Comparison of ENCODE assay signal across 8 mouse cellular contexts in the genomic region with DNA sequence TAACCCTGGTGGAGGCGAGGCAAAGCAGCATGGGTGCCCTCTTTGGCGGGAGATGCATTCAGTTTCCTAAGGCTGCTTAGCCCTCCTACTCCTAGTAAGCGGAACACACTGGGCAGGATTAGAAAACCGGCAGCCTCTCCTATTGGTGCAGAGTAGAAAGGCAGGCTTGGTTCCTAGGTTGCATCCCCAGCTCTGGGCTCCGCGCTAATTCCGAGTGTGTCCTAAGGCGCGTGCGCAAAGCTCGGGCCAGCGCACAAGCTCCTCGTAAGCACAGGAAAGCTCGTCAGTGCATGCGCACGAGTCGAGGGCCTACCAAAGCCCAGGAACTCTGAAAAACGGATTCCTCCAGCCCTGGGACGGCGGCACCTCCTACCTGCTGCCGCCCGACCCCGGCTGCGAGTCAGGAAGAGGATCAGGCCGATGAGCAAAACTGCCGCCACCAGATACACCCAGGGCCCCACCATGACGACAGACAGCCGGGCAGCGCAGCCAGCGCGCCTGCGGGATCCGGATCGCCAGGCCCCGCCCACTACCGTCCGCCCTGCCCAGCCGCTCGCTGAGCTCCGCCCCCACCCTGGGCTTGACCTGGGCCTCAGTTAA. TPM values are rescaled to one million over a fixed set of nuclear protein-coding genes. Genes with fewer than 3 reads are reported as not detected.
DNase-seq lines count a peak whose midpoint lies in the region; ATAC-seq and TF ChIP-seq lines count a peak whose summit lies in the region.

A gene (minus strand): TSS at position 558 of the 600 bp plus-strand sequence.

- peak; percentile 81 for TF ChIP-seq POLR2A in lung, adult 2 months (IDR thresholded peaks at IDR 0.05; ENCODE audit: borderline replicate concordance, extremely low read depth, low read depth, low read length)

- H3K9ac ChIP-seq in ES-E14 (ENCODE audit: insufficient read depth, low read depth, low read length, poor library complexity, severe bottlenecking), result peak within 1 kb of the TSS; percentile 98
- H3K9ac ChIP-seq in forebrain, embryonic 15.5 days (replicated peaks), result peak within 1 kb of the TSS; percentile 89

- H3K27me3 ChIP-seq in forebrain, embryonic 15.5 days, result no peaks in the 10 kb centered on the region

- intact Hi-C loops in heart, postnatal 25 days (cut with DNase I), result loop anchor here (10.0 kb wide), 1 partner anchor 239 kb away; a partner anchor contains a TSS

- peak within 1 kb of the TSS; percentile 91 for H3K27ac ChIP-seq in ES-E14 (ENCODE audit: insufficient read depth, low read depth, low read length, poor library complexity, severe bottlenecking)
- H3K27ac ChIP-seq in forebrain, embryonic 15.5 days (replicated peaks), result peak within 1 kb of the TSS; percentile 99

- TF ChIP-seq CTCF in lung, adult 2 months (IDR thresholded peaks at IDR 0.05; ENCODE audit: insufficient read depth, low read length), result no peak

- H3K4me1 ChIP-seq in ES-E14 (ENCODE audit: control insufficient read depth in 2 of 2, insufficient read depth in 2 of 2, low read length in 2 of 2, poor library complexity in 1 of 2), result peaks cover 0 to 3% of the 10 kb centered on the region in 2 experiments; a peak in 2 of 4 replicates
- peaks cover 36% of the 10 kb centered on the region for H3K4me1 ChIP-seq in forebrain, embryonic 15.5 days
- peaks cover 9% of the 10 kb centered on the region; the same call in 1 of the 2 replicates for H3K4me1 ChIP-seq in lung, adult 2 months (ENCODE audit: control insufficient read depth, insufficient read depth, low read length)

- H3K9me3 ChIP-seq in ES-E14 (ENCODE audit: control insufficient read depth, insufficient read depth, low read depth, low read length), result no peaks in the 10 kb centered on the region
- H3K9me3 ChIP-seq in forebrain, embryonic 15.5 days, result no peaks in the 10 kb centered on the region

- peaks cover 7% of the 10 kb centered on the region for H3K36me3 ChIP-seq in ES-E14 (ENCODE audit: control insufficient read depth, insufficient read depth, low read length, poor library complexity, severe bottlenecking)
- H3K36me3 ChIP-seq in forebrain, embryonic 15.5 days, result peaks cover 20% of the 10 kb centered on the region

- under 1% methylated on average over 40 of the region's 40 CpGs for WGBS in forebrain, embryonic 15.5 days
- WGBS in lung, adult 2 months, result under 1% methylated on average over 40 of the region's 40 CpGs

- in situ Hi-C loops in ES-E14 (cut with MboI; ENCODE audit: low sequenced_read_pairs in 2 of 2, unreplicated experiment in 2 of 2), result no loop called here

- H3K4me2 ChIP-seq in forebrain, embryonic 15.5 days (replicated peaks), result peak within 1 kb of the TSS; percentile 80

- H3K4me3 ChIP-seq in ES-E14 (ENCODE audit: insufficient read depth in 1 of 2, low read depth in 1 of 2, low read length in 2 of 2, poor library complexity in 1 of 2, severe bottlenecking in 1 of 2), result peak within 1 kb of the TSS; percentile 86 to 89
- peak within 1 kb of the TSS; percentile 72 for H3K4me3 ChIP-seq in forebrain, embryonic 15.5 days
- peak within 1 kb of the TSS; percentile 85 for H3K4me3 ChIP-seq in lung, adult 2 months (replicated peaks; ENCODE audit: extremely low read depth, low read depth, low read length)

- DNase-seq in ES-E14 (ENCODE audit: low read depth, low spot score), result peak; percentile 93
- peak; percentile 96 for DNase-seq in cerebellum, adult 11-12 months
- peak; percentile 88 for DNase-seq in heart, postnatal 25 days (ENCODE audit: low spot score)
- DNase-seq in layer of hippocampus, adult 18-20 months (ENCODE audit: low spot score in 2 of 2), result peak; percentile 95 to 97
- peak; percentile 94 for DNase-seq in lung, adult 2 months
- peak; percentile 79 to 84 for DNase-seq in thymus, adult 18-20 months

- peak; percentile 97 for ATAC-seq in forebrain, embryonic 15.5 days (replicated peaks)
- peak; percentile 59 for ATAC-seq in neutrophil, adult 5-6 weeks (ENCODE audit: extremely low read depth, insufficient number of reproducible peaks, low FRiP score, poor library complexity, severe bottlenecking)

TF ChIP-seq in ES-E14, 5 proteins besides CTCF, POLR2A, EP300 and RAD21:
- TF ChIP-seq HCFC1 (IDR thresholded peaks at IDR 0.05; ENCODE audit: borderline replicate concordance, insufficient read depth, low read length), result peak; percentile 55; the same call in 1 of the 2 replicates
- TF ChIP-seq ZC3H11A (IDR thresholded peaks at IDR 0.05; ENCODE audit: borderline replicate concordance, low read depth, low read length), result no peak
- no peak for TF ChIP-seq CHD2 (IDR thresholded peaks at IDR 0.05; ENCODE audit: low read depth, low read length)

RNA-seq across cellular contexts. Expression of the gene that starts here (rescaled TPM):
- total RNA-seq in ES-E14 (2012; rRNA removed), result 60.1 and 62.4 TPM in 2 replicates
- 57.4 and 63.4 TPM in 2 replicates for polyA plus RNA-seq in forebrain, embryonic 15.5 days (2015; fragmentation: Nextera tagmentation; extraction: Ambion mirVana)
- 10 to 100 TPM; 62.1 to 63.9 TPM for total RNA-seq in heart, postnatal 25 days (2021)
- 100 to 1,000 TPM in 1 of 2 experiments, 10 to 100 TPM in 1; 95.9 to 102 TPM for total RNA-seq in layer of hippocampus, adult 18-20 months (2021)
- polyA plus RNA-seq in lung, adult 2 months (2012; rRNA removed), result 61.0 and 70.3 TPM in 2 replicates
- 74.4 and 82.3 TPM in 2 replicates for total RNA-seq in neutrophil, adult 5-6 weeks (2017)

Comparison
In these comparisons a context has a peak if more than half of its experiments do, and no peak if none do; other contexts are left out.
1. Peak in every context shown above with its lines: DNase-seq, ATAC-seq, H3K4me3 ChIP-seq and H3K27ac ChIP-seq.